Mouse (Mus musculus) neural tube, embryonic 15.5 days (tissue): ENCODE measurements around the gene Npy4r. TPM values are rescaled to one million over a fixed set of nuclear protein-coding genes. Genes with fewer than 3 reads are reported as not detected.

Experiments
- ATAC-seq: fragments of 200-750 bp; cut with Nextera tagmentation; 2 replicates; pipeline ENCODE4 v1.8.0; 2017; ENCODE audit warnings: mild to moderate bottlenecking, moderate TSS enrichment, moderate library complexity; ENCODE audit not compliant: low FRiP score
- H3K27ac ChIP-seq: fragments of 300-500 bp; sonication (generic); replicated peaks from 2 replicates; pipeline ENCODE4 v1.5.1; 2015; ENCODE audit warnings: mild to moderate bottlenecking, inconsistent platforms
- H3K27me3 ChIP-seq: fragments of 300-500 bp; sonication (generic); replicated peaks from 2 replicates; pipeline ENCODE4 v1.6.1; 2015; ENCODE audit warnings: inconsistent platforms
- H3K36me3 ChIP-seq: fragments of 300-500 bp; sonication (generic); 2 replicates; pipeline ENCODE4 v1.6.1; 2015; ENCODE audit warnings: inconsistent platforms
- H3K4me1 ChIP-seq: fragments of 300-500 bp; sonication (generic); 2 replicates; pipeline ENCODE4 v1.6.1; 2015; ENCODE audit warnings: inconsistent platforms
- H3K4me2 ChIP-seq: fragments of 300-500 bp; sonication (generic); 2 replicates; pipeline ENCODE4 v1.6.1; 2015; ENCODE audit warnings: inconsistent platforms, mild to moderate bottlenecking, moderate library complexity
- H3K4me3 ChIP-seq: fragments of 300-500 bp; sonication (generic); replicated peaks from 2 replicates; pipeline ENCODE4 v1.5.1; 2015; ENCODE audit warnings: mild to moderate bottlenecking, inconsistent platforms
- H3K9ac ChIP-seq: fragments of 300-500 bp; sonication (generic); replicated peaks from 2 replicates; pipeline ENCODE4 v1.6.1; 2015; ENCODE audit warnings: mild to moderate bottlenecking, inconsistent platforms
- H3K9me3 ChIP-seq: fragments of 300-500 bp; sonication (generic); replicated peaks from 2 replicates; pipeline ENCODE4 v1.6.1; 2016; ENCODE audit warnings: inconsistent platforms
- WGBS: fragments of 180-500 bp; shearing (Covaris S2); methylation state at CpG from one replicate; pipeline ENCODE4 v1.1.7; 2015; ENCODE audit warnings: mixed read lengths; 5-methylcytosine and 5-hydroxymethylcytosine counted together
- polyA plus RNA-seq: library from polyadenylated mRNA; unstranded; fragments of >200 nt; fragmentation: Nextera tagmentation; extraction: Ambion mirVana; gene quantifications from 2 replicates; pipeline ENCODE4 v1.2.1, GENCODE M21; 2015

Gene Npy4r
- polyA plus RNA-seq = 0.17 and 0.42 TPM in 2 replicates

DNA sequence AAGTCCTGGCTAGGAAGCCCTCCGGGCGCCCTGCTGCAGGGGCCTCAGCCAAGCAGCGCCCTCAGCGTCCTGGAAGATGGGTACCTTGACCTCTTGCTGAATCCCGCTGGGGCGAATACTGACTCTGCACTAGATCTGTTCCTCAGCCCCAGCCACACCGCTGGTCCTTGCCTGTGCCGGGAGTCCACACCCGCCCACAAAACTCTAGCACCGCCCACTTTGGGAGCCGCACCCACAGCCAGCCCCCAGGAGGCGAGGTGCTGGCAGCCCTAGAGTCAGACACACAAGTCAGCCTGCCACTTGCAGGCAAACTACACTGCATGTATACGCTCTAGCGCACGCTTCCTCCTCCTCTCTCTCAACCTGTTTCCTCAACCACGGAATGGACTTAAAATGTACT is at the start of gene Npy4r:
Npy4r (minus strand) TSS at position 148 of the 400 bp plus-strand sequence.
- ATAC-seq = no peak
- H3K36me3 ChIP-seq = no peaks in the 10 kb centered on the region
- no peak within 1 kb of the TSS for H3K4me3 ChIP-seq
- no peaks in the 10 kb centered on the region for H3K9me3 ChIP-seq
- H3K27me3 ChIP-seq = no peaks in the 10 kb centered on the region; the same call in 1 of the 2 replicates
- WGBS = 25% methylated on average over 16 of the region's 16 CpGs
- peak within 1 kb of the TSS; percentile 27 for H3K4me2 ChIP-seq
- no peak within 1 kb of the TSS for H3K9ac ChIP-seq
- H3K4me1 ChIP-seq = peaks cover 7% of the 10 kb centered on the region
- H3K27ac ChIP-seq = no peak within 1 kb of the TSS

DNA sequence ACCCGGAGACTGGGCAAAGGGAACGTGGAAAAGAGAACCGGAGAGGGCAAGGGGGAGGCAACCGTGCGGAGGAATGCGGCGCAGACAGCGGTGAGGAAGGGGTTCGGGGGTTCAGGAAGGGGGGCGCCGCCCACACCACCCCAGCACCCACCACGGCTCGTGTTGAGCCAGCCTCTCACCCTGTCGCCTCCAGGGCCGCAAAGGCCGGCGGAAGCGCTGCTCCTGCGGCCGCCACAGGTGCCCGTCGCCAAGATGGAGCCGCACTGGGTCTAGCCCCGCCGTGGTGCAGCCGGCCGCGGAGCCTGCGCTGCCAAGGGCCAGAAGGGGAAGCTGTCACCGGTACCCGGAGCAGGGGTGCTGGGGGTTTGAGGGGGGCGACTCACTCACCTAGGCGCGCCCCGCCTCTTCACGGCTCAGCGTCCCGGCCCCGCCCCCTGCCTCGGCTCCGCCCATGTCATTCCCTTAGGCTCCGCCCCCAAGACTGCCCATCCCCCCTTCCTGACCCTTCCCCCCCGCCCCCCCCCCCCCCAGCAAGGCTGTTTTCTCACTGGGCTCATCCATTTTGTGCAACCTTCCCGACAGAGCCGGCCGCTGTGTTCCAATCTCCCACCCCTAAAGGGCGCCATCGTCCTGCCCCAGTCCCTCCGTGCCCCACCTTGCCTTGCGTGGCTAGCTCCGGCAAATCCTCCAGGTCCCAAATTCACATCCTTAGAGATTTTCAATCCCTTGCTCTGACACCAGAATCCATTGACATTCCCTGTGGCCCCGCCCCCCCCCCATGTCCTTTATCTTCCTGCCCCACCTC is 49.1 kb upstream of the Npy4r start, which contains the start of gene Gprin2:
Gprin2 (minus strand) TSS at position 423 of the 805 bp plus-strand sequence.
- Histone ChIP-seq H3K27ac (peak within 1 kb of the TSS; percentile 83), H3K9ac (peak within 1 kb of the TSS; percentile 85), H3K27me3 (no peaks in the 10 kb centered on the region; the same call in 1 of the 2 replicates), H3K9me3 (no peaks in the 10 kb centered on the region), H3K4me1 (peaks cover 24% of the 10 kb centered on the region), H3K36me3 (no peaks in the 10 kb centered on the region), H3K4me2 (peak within 1 kb of the TSS; percentile 74), H3K4me3 (peak within 1 kb of the TSS; percentile 92)
- ATAC-seq = peak; percentile 83
- 2% methylated on average over 40 of the region's 52 CpGs for WGBS

DNA sequence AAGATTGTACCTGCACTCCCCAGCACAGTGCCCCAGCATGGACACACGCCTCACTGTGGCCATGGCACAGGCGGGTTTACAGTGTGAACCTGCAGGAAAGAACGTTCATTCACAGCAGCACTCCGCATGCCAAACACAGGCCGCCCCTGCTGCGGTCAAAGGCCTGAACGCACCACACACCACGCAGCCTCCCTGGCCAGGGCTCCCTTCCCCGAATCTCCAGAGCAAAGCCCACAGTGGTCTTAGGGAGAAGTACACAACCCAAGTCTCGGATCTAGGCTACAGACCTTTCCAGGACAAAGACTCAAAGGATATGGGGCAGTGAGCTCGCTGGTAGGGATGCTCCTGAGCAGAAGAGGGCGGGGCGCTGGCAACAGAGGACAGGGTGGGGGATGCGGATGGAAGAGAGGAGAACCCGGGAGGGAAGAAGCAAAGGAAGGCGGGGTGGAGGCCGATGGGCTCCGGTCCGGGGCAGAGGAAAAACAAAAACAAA is 48.5 kb upstream of the Npy4r start:
- Histone ChIP-seq H3K4me1 (peaks cover 24% of the 10 kb centered on the region), H3K27me3 (no peaks in the 10 kb centered on the region; the same call in 1 of the 2 replicates), H3K4me3 (peak overlapping the region; percentile 92), H3K36me3 (no peaks in the 10 kb centered on the region), H3K27ac (peak overlapping the region; percentile 83), H3K4me2 (peak overlapping the region; percentile 74), H3K9ac (peak overlapping the region; percentile 85), H3K9me3 (no peaks in the 10 kb centered on the region)
- WGBS = 2% methylated on average over 19 of the region's 19 CpGs
- ATAC-seq = peak; percentile 87

DNA sequence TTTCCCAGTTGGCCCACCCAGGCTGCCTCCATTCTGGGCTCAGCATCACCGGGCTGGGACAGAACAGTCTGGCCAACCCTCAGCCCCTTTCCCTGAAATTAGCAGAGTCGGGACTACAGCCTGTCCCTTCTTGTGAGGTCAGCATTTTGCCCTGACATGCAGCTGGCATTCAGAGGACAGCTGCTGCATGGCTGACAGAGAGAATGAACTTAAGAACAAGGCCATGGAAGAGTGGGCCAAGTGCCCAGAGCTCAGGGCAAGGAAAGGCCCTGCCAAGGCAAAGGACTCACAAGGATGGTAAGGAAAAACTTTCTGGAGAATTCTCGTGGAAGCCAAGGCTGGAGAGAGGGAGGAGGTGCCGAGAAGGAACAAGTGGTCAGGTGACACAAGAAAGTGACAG is 44.4 kb upstream of the Npy4r start:
- 54% methylated on average over 4 of the region's 4 CpGs for WGBS
- no peak for ATAC-seq
- H3K4me3 ChIP-seq = no peak overlapping the region
- no peak overlapping the region for H3K9ac ChIP-seq
- no peak overlapping the region for H3K27ac ChIP-seq
- H3K4me2 ChIP-seq = no peak overlapping the region
- no peaks in the 10 kb centered on the region for H3K27me3 ChIP-seq
- H3K36me3 ChIP-seq = peaks cover 20% of the 10 kb centered on the region
- H3K9me3 ChIP-seq = no peaks in the 10 kb centered on the region
- peaks cover 24% of the 10 kb centered on the region for H3K4me1 ChIP-seq

DNA sequence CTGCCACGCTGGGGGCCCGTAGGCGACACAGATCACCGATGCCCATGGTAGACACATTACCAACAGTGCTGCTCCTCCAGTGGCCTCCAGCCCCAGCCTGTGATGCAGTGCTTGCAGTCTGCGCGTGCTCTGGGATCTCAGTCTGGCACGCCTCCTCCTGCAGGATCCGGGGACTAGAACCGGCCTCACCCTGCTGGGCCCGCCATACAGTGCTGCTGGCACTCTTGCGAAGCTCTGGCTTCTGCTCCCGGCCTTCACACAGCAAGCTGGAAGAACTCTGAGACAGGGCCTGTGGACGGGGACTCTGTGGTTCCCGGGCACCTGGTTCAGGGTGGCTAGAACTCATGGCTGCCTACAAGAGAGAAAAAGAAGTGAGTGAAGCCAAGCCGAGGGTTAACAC is 43.2 kb upstream of the Npy4r start:
- no peak overlapping the region for H3K27ac ChIP-seq
- no peaks in the 10 kb centered on the region for H3K27me3 ChIP-seq
- H3K4me1 ChIP-seq = peaks cover 21% of the 10 kb centered on the region
- no peak overlapping the region for H3K4me3 ChIP-seq
- no peak for ATAC-seq
- peaks cover 24% of the 10 kb centered on the region for H3K36me3 ChIP-seq
- no peak overlapping the region for H3K4me2 ChIP-seq
- no peaks in the 10 kb centered on the region for H3K9me3 ChIP-seq
- WGBS = 88% methylated on average over 15 of the region's 15 CpGs
- no peak overlapping the region for H3K9ac ChIP-seq

DNA sequence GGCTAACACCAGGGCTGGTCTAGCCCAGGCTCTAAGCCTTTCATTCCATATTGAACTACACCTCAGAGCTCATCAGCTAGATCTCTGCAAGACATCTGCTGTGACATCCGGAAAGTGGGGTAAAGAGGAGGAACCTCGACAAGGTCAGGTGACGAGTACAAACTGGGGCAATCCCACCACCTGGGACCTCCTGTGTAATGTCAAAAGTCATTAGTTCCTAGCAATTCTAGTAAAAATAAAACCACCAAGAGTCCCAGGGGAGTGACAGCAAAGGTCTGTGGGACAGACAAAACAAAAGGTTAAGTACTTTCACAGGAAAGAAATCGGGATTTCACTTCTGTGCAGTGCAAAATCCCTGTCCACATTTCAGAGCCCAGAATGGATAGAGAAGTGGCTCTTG is 41.6 kb upstream of the Npy4r start:
- no peak for ATAC-seq
- 76% methylated on average over 4 of the region's 4 CpGs for WGBS
- Histone ChIP-seq H3K27me3 (no peaks in the 10 kb centered on the region), H3K9ac (no peak overlapping the region), H3K36me3 (peaks cover 24% of the 10 kb centered on the region), H3K4me3 (no peak overlapping the region), H3K27ac (no peak overlapping the region), H3K4me1 (0 out of 2 replicates have a peak, but pooled peaks cover 5% of the 10 kb centered on the region), H3K9me3 (no peaks in the 10 kb centered on the region), H3K4me2 (no peak overlapping the region)

DNA sequence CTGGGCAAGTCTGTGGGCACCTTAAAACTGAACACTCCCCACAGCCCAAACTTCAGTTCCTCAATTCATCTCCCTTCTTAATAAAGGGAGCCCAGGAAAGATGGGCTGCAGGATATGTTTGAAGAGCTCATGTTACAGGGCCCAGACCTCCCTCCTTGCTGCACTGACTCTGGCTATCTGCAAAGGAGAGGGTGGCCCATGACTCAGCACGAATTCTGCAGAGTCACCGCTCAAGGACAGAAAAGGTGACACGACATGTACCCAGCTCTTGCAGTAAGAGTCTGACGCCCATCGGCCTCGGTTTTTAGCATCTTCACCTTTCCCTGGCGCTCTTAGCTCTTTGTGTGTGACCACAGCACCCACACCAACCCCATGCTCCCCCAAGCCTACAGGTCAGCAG is 38.1 kb upstream of the Npy4r start:
- Histone ChIP-seq H3K4me1 (peaks cover 7% of the 10 kb centered on the region; the same call in 1 of the 2 replicates), H3K9me3 (no peaks in the 10 kb centered on the region), H3K9ac (no peak overlapping the region), H3K4me3 (no peak overlapping the region), H3K36me3 (peaks cover 24% of the 10 kb centered on the region), H3K27ac (no peak overlapping the region), H3K27me3 (no peaks in the 10 kb centered on the region), H3K4me2 (no peak overlapping the region)
- WGBS = 80% methylated on average over 7 of the region's 7 CpGs
- ATAC-seq = no peak

- Histone ChIP-seq H3K27me3 (no peaks in the 10 kb centered on the region), H3K27ac (no peak overlapping the region), H3K9me3 (no peaks in the 10 kb centered on the region), H3K4me1 (peaks cover 7% of the 10 kb centered on the region; the same call in 1 of the 2 replicates), H3K9ac (no peak overlapping the region), H3K36me3 (peaks cover 15% of the 10 kb centered on the region), H3K4me2 (no peak overlapping the region), H3K4me3 (no peak overlapping the region)
- WGBS = 70% methylated on average over 5 of the region's 5 CpGs
- no peak for ATAC-seq
These were observed 36.3 kb upstream of the Npy4r start for GRCm38 (mm10) chr14:34188629-34189028.

GRCm38 (mm10) chr14:34183101-34183500 is 30.8 kb upstream of the Npy4r start:
- no peaks in the 10 kb centered on the region for H3K36me3 ChIP-seq
- H3K4me2 ChIP-seq = no peak overlapping the region
- no peak overlapping the region for H3K27ac ChIP-seq
- H3K4me1 ChIP-seq = peaks cover 7% of the 10 kb centered on the region; the same call in 1 of the 2 replicates
- no peaks in the 10 kb centered on the region for H3K9me3 ChIP-seq
- no peak overlapping the region for H3K9ac ChIP-seq
- no peak overlapping the region for H3K4me3 ChIP-seq
- WGBS = 100% methylated on average over 1 of the region's 1 CpGs
- no peak for ATAC-seq
- H3K27me3 ChIP-seq = no peaks in the 10 kb centered on the region

GRCm38 (mm10) chr14:34179351-34179750 is 27.1 kb upstream of the Npy4r start:
- no peaks in the 10 kb centered on the region for H3K27me3 ChIP-seq
- H3K9me3 ChIP-seq = no peaks in the 10 kb centered on the region
- ATAC-seq = no peak
- no peaks in the 10 kb centered on the region for H3K36me3 ChIP-seq
- H3K9ac ChIP-seq = no peak overlapping the region
- H3K27ac ChIP-seq = no peak overlapping the region
- H3K4me3 ChIP-seq = no peak overlapping the region
- H3K4me2 ChIP-seq = no peak overlapping the region
- no peaks in the 10 kb centered on the region for H3K4me1 ChIP-seq
- WGBS = 92% methylated on average over 3 of the region's 3 CpGs

DNA sequence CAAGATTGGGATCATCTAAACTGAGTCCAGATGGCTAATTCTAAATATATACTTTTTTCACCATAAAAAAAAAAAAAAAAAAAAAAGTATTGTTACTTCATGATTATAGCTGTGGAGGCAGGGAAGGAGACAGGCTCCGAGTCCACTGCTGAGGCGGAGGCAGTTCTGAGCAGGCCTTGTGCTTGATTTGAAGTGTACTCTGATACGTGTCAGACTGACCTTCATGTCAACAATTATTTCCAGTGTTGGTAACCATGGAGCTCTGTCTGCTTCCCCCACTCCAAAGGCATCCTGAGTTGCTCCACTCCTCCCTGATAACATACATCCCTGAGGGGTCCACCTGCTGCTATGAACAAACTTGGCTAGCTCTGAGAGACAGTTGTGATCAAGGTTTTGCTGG is 18.8 kb upstream of the Npy4r start:
- 86% methylated on average over 3 of the region's 3 CpGs for WGBS
- no peaks in the 10 kb centered on the region for H3K9me3 ChIP-seq
- no peaks in the 10 kb centered on the region for H3K36me3 ChIP-seq
- H3K27me3 ChIP-seq = no peaks in the 10 kb centered on the region
- H3K4me3 ChIP-seq = no peak overlapping the region
- no peak overlapping the region for H3K27ac ChIP-seq
- H3K4me1 ChIP-seq = no peaks in the 10 kb centered on the region
- ATAC-seq = no peak
- H3K4me2 ChIP-seq = no peak overlapping the region
- H3K9ac ChIP-seq = no peak overlapping the region

DNA sequence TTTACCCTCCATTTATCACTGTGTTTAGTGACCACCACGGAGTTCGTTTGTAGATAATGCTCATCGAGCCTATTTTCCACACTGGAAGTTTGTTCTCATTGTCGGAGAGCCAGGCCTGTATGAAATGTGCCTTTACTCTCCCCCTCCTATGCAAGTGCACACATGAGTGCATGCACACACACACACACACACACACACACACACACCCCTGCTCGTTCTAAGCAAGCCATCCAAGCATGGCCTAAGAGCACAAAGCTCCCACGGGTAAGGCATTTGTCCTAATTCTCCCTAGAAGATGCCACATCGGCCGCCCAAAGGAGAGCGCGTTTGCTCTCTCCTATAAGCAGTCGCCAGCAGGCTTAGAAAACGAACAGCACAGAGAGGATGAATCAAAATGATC is 3.5 kb upstream of the Npy4r start:
- Histone ChIP-seq H3K4me1 (peaks cover 7% of the 10 kb centered on the region), H3K9me3 (no peaks in the 10 kb centered on the region), H3K9ac (no peak overlapping the region), H3K27me3 (no peaks in the 10 kb centered on the region; the same call in 1 of the 2 replicates), H3K4me2 (no peak overlapping the region), H3K4me3 (no peak overlapping the region), H3K27ac (no peak overlapping the region), H3K36me3 (no peaks in the 10 kb centered on the region)
- peak; percentile 26; the same call in 1 of the 2 replicates for ATAC-seq
- WGBS = 62% methylated on average over 12 of the region's 12 CpGs
